Mouse (Mus musculus) megakaryocyte, embryonic 14.5 days (primary cell): Measurements from ENCODE around the gene Prrc2a.

Experiments
- FLI1 ChIP-seq: IDR thresholded peaks from 2 replicates; pipeline ENCODE4 v1.6.1; 2012; ENCODE audit warnings: low read length, inconsistent platforms, mixed read lengths
- GATA1 ChIP-seq: IDR thresholded peaks from 3 replicates; pipeline ENCODE4 v1.6.1; 2012; ENCODE audit warnings: mixed read lengths, low read length, inconsistent platforms, borderline replicate concordance

DNA sequence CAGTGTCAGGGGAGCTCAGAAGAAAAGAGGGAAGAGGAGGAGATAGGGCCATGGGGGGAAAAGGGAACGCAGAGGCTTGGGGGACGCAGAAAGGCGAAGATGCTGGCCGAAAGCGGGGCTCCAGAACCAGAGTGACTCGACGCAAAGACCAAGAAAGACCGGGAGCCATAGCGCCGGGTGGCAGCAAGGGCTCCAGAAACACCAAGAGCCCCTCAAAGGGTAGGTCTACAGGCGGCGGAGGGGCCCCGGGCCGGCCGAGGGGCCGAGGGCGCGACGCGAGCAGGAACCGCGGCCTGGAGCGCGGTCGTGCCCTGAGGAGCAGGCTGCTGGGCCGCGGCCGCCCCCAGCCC lies 504 bp downstream of the Prrc2a start:
- TF ChIP-seq GATA1 (no peak), FLI1 (no peak)
